Mouse (Mus musculus): ENCODE data around the gene Tvp23a.

Gene Tvp23a

GRCm38 (mm10) chr16:10388634-10389365 is 58.4 kb downstream of the Tvp23a start:
- no peak for DNase-seq

DNA sequence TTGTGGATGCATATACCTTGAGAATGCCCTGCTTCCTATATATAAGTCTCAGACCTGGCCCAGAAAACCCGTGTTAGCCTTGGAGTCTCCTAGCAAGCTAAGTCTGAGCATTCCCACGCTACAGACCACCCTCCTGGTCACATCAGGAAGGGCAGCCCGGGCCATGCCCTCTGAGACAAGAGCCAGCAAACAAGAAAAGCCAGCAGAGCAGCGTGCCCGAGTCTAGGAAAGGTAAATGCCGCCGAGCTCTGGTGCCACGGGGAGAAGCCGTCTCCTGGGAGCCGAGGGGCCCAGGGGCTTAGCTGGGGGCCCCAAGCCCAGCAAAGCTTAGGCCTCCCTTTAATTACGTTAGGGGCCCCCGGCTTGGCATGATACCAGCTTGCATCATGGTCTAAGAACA is 61.9 kb downstream of the Tvp23a start:
- DNase-seq: no peak

DNA sequence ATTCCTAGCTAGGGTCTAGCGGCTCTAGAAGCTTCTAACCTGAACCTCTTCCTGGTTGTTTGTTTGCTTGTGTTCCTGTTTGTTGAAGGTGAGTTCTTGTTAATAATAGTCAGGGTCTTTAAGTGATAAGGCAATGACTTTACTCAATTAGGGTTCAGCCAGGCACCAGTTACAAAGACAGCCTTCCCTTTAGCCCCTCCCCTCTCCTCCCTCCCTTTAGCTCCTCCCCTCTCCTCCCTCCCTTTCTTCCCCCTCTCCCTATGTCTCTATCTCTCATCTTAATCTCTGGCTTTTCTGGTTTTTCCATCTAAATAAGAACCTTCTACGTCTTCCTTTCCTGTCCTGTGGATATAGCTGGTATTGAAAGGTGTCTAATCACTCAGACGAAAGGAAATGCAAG is 62.6 kb downstream of the Tvp23a start:
- no peak for DNase-seq

GRCm38 (mm10) chr16:10384060-10384497 is 63.1 kb downstream of the Tvp23a start:
- no peak for DNase-seq

- DNase-seq: no peak
Measured at GRCm38 (mm10) chr16:10379531-10379930, 67.6 kb downstream of the Tvp23a start.

DNA sequence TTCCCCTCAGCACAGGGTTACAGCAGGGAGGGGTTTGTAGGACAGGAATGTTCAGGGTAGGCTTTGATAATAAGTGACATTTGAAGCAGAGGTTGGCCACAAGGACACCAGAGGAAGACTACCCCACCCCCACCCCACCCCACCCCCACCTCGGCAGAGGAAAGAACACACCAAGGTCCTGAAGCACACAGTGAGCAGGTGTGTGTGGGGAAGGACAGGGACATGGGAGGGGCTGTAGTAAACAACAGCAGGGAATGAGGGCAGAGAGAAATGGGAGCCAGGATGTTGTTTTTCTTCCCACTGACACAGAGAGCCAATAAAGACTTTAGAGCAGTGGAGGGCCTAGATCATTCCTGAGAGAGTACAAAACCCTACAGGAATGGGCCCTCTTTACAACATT is 69.9 kb downstream of the Tvp23a start:
- DNase-seq: no peak

- DNase-seq: peak; percentile 82
Measured at GRCm38 (mm10) chr16:10374254-10375011, 72.7 kb downstream of the Tvp23a start.

GRCm38 (mm10) chr16:10372372-10372771 is 74.8 kb downstream of the Tvp23a start:
- DNase-seq: no peak

All from retina, postnatal 1 day (tissue).